Mouse (Mus musculus) gastrocnemius, postnatal 10 days (tissue): ENCODE results near the gene Gm43951. TPM values are rescaled to one million over a fixed set of nuclear protein-coding genes. Genes with fewer than 3 reads are reported as not detected.

ENCODE experiments used
- DNase-seq: peaks from one replicate; pipeline ENCODE4 v3.0.0; 2021; ENCODE audit warnings: mixed read lengths
- long read RNA-seq, 2 experiments: library from polyadenylated mRNA; stranded (forward); transcript quantifications; one replicate each; pipeline ENCODE4 v2.0.0; 2021
- total RNA-seq, 2 experiments: library from RNA; stranded (reverse); gene quantifications; 2 replicates each; pipeline ENCODE4 v1.2.3; 2021

Gm43951 gene
- total RNA-seq, result under 1 TPM; 0.31 to 0.45 TPM
- long read RNA-seq, experiment 1, result 0 reads
- long read RNA-seq, experiment 2, result 0 reads

DNA sequence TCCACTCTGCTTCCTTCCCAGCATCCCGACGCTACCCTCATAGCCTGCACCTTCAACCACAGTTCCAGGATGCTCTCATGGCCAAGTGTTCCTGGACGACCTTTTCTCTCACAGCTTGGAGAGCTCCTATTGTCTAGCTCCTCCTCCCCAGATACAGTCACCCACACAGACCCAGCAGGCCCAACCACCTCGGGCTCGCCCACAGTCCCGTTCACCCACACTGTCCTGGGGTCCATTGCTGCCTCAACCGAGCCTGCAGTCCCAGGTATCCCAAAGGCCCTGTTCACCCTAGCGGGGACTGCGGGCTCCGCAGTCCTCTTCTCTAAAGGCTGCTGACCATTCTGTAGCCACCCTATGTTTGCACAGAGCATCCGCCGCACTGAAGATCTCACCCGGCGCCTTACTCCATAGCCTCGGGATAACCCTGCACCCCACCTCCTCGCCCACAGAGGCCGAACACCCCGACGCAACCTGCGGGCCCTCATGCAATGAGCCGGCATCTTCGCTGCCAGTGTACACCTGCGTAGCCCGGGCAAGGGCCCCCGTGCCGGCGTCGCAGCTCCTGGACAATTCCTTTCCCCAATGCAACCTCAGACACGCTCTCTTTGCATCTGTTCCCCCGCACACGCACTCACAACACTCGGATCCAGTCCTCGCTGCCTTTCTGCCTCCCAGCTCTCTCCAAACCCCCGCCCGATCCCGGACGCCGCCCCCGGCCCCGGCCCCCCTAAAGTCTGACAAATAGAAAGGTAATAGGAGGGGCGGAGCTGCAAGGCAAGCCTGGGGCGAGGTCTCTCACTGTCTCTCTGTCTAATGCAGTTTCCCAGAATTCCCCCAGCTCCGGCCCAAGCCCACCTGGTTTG, at the start of gene Gm43951:
Gene Gm43951, minus strand, starts transcription at position 500 of the 863 bp plus-strand sequence.
- no peak for DNase-seq

DNA sequence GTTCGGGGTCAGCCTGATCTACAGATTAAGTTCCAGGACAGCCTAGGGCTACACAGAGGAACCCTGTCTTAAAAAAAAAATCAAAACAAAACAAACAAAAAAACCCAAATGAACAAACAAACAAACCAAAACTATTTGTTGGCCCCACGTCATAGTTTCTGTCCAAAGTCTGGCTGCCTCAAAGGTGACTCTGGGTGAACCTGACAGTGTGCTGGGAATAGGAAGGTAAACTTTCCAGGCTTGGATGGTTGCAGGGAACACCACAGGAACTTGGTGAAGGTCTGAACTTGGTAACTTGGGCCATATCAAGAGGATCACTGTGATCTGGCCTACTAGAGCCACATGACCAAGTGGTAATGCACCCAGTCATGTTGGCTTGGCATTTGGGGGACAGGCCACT, 49.8 kb upstream of the Gm43951 start:
- DNase-seq, result no peak

DNA sequence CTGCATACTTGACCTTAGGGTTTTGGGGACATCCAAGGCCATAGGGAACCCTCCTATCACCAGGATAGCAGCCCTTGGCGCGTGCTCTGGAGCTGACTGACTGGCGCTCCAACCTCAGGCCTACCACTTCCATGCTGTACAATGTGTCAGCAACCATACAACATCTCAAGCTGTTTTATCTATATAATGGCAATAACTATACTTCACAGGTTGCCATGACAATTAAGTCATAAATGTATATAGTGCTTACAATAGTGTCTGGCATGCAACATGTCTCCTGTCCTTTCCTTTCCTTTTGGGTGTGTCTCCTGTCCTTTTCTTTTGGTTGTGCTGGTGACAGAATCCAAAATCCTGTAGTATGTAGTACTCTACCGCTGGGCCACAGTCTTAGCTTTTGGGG, 49.0 kb upstream of the Gm43951 start:
- no peak for DNase-seq

GRCm38 (mm10) chr11:72245196-72245753, 38.6 kb upstream of the Gm43951 start:
- DNase-seq, result no peak

- no peak for DNase-seq
Observed at GRCm38 (mm10) chr11:72240062-72240860, 33.6 kb upstream of the Gm43951 start.

DNA sequence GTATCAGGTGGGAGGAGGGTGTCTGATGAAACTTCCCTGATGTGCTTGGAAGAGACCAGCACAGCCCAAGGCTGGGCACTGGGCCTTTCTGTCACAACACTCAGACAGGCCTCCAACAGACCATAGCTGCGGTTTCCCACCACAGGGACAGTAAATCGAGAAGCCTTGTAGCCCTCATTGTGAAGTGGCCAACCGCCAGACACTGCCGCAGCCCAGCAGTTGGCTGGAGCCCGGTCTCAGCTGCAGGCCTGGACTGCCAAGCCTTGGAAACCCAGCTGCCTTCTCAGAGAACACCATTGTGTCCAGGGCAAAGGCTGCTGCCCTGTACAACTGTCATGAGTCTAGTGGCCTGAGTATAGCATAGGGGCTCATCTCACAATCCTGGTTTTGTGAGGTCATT, 27.4 kb upstream of the Gm43951 start:
- DNase-seq, result peak; percentile 71

- DNase-seq, result no peak
Observed at GRCm38 (mm10) chr11:72232991-72233390, 26.4 kb upstream of the Gm43951 start.

DNA sequence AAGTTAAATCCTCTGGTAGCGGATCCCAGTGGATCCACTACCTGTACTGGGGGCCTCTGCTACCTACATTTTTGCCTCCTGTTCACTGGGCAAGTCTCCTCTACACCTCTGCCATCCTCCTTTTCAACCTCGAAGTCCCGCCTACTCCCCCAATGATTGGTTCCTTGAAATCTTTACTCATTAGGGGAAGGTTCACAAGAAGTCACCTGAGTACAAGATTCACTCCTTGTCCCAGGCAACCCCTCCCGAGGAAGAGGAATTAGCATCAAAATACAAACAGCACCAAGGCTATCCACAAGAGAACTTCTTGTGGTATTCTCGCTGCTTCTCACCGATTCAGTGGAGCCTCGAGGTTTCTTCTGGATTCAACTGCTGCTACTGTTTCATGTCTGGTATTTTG, 25.4 kb upstream of the Gm43951 start:
- DNase-seq, result no peak

DNA sequence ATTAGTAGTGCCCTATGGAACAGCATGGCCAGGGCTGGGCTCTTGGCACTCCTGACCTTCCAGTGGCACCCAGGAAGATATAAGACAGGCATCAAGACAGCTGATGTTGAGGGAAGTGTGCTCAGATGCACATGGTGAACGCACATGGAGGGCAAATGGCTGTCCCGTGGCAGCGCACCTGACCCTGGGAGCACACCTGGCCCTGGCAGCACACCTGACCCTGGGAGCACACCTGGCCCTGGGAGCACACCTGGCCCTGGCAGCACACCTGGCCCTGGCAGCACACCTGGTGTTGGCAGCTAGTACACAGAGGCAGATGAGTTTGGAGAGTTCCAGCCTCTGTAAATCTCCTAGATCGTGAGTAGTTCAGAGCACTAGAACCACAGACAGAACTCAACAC, 21.9 kb upstream of the Gm43951 start:
- no peak for DNase-seq

GRCm38 (mm10) chr11:72226901-72227300, 20.3 kb upstream of the Gm43951 start:
- no peak for DNase-seq

- no peak for DNase-seq
Observed at GRCm38 (mm10) chr11:72226020-72226791, 19.6 kb upstream of the Gm43951 start.

GRCm38 (mm10) chr11:72224865-72225264, 18.2 kb upstream of the Gm43951 start:
- DNase-seq, result peak; percentile 81

DNA sequence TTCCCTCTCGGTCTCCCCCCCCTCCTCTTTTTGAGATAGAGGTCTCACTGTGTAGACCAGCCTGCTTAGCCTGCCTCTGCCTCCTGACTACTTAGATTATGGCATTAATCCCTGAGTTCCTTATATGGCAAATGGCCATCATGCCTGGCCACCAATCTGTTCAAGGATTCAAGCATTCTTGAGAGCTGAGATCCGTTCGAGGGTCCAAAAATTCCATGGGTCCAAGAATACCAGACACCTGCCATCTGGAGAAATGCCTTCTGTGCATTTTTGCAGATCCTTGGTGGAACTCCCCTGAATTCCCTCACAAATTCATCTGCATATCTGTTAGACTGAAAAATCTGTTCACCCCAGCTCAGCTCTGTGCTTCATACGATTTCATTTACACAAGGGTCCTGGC, 16.8 kb upstream of the Gm43951 start:
- DNase-seq, result no peak

GRCm38 (mm10) chr11:72221278-72221677, 14.6 kb upstream of the Gm43951 start:
- peak; percentile 78 for DNase-seq

- DNase-seq, result no peak
Observed at GRCm38 (mm10) chr11:72217116-72217515, 10.5 kb upstream of the Gm43951 start.

DNA sequence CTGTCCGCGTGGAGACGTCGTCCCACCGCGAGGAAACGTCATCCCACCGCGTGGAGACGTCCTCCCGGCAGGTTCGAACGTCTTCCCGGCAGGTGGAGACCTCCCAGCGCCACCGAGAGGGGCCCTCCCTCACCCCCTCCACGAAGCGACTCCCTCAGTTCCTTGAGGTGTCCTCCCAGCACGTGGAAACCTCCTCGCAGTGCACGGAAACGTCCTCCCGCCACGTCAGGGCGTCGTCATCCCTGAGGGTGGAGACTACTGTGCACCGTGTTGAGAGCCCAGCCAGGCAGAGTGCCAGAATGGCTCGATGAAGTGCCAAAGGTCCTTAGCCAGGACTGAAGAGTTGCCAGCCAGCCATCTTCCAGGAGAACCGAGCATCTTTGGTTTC, 8.8 kb upstream of the Gm43951 start, which contains the start of gene Med31:
Gene Med31, minus strand, starts transcription at position 183 of the 388 bp plus-strand sequence.
- peak; percentile 81 for DNase-seq

DNA sequence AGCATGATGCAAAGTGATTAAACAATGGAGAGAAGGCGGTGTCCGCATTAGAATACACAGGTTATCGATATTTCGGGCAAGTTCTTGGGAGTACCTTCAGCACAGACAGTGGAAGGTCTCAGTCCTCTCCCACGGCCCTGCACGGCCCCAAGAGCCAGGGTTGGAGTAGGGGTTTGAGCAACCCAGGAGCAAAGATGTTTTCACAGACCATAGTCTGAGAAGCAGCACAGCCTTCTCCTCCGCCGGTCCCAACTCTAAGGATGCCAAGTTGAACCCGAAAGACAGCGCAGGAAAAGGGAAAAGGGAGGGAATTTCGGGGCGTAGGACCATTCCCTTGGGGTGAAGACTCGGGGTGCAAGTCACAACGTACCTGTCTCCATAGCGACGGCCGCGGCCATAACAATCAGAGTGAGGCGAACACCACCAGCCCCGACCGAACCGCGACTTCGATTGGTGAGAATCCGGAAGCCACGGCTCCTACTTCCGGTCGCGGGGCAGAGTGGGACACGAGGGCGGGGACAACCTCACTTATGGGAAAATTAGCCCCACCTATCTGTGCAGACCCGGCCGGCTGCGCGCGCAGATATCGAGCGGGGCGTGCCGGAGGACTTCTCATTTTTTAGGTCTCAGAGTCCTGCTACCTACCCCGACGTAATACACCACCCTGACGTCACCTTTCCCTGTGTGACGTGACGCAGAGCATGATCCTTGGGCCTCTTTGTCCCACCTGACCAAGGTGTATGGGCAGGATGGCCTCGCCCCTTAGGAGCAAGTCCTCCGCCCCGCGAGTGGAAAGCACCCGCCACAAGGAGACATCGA, 8.2 kb upstream of the Gm43951 start:
- peak; percentile 92 for DNase-seq

DNA sequence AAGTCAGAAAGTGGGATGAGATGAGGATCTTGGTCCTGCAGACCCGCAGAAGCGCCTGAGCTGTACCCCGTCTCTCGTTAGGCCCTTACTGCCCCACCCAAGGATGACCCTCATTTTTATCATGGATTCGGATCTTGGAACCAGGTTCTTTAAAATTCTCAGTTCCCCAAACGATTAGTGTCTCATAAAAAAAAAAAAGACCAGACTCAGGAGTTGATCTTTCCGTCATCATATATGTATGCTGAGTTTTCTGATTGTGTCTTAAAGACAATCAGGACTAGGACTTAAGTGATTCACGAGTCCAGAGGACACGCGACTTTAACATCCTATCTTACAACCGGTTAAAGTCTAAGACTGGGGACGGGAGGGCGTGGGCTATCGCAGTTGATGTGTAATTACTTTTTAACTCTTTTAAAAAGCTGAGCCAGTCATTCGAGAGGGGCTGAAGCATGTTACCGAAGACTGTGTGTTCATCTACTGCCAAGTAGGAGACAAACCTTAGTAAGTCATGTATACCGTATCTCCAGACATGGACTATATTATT, 1.3 kb upstream of the Gm43951 start:
- no peak for DNase-seq

GRCm38 (mm10) chr11:72207204-72207833, 679 bp upstream of the Gm43951 start, which contains the start of the genes 4933427D14Rik and Txndc17:
TSS of gene 4933427D14Rik (minus strand) at chr11:72207459.
TSS of gene Txndc17 (plus strand) at chr11:72207547.
- peak; percentile 79 for DNase-seq

DNA sequence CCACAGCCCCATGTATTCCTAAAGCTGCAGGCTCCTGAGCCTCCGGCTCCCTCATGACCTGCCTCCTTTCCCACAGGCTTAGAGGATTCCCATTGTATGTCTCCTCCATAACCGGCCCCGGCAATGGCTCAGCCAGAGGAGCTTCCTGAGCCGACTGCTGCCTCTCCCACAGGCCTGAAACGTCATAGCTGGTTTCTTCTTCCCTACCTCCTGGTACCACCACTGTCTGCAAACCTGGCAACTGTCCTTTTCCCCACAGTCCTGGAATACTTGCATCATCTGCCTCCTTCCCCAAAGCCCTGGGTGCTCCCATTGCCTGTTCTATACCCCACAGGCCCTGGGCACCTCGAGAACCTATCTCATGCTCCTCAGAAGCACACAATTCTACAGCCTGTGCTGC, 1.4 kb downstream of the Gm43951 start:
- DNase-seq, result no peak
